Mouse (Mus musculus) left cerebral cortex, adult 11 months (tissue): ENCODE results near the gene Rffl.

ENCODE experiments used
- DNase-seq: peaks from one replicate; pipeline ENCODE4 v3.0.0; 2022; ENCODE audit warnings: low spot score

Rffl gene

GRCm38 (mm10) chr11:82871031-82871446 is at the start of gene Rffl:
Rffl (minus strand) TSS chr11:82871210.
- peak; percentile 89 for DNase-seq

DNA sequence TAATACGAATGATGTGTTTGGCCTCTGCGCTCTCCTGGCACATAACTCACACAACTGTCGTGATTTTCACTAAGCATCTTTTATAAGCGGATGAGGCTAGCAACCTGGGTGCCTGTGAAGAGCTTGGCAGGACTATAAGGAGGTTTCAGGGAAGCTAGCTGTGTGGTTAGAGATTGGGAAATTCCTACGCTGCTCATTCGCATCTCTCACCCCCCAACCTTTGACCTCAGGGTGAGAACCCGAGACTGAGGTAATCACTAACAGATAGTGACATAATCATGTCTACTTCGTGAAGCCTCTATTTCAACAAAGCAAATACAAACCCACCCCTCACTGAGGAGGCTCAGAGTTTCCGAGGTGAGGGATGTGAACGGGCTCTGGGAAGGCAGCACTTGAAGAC is 49.8 kb upstream of the Rffl start:
- no peak for DNase-seq

DNA sequence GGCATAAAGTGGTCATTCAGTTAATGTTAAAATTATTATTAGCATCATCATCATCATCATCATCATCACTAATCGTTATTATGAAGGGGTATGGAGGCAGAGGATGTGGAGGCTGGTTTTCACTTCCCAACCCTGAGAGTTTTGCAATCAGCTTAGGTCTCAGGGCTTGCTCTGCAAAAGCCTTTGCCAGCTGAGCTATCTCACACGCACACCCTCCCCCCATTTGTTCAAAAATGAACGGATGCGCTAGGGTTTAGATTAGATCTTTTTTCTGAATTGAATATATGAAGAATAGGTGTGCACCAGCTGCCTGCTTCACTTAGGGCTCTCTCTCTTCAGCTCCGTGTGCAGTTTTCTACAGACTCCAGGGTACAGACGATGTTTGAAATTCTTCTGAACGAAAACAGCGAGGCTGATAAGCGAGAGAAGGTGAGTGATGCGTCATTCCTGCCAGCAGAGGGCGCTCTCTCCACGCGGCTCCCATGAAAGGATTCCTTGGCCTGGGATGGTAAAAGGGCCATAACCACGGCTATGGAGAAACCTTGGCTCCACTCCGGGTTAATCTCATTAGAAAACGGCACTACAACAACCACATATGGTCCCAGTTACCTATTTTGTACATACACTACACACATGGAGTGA is 43.8 kb upstream of the Rffl start:
- peak; percentile 11 for DNase-seq

DNA sequence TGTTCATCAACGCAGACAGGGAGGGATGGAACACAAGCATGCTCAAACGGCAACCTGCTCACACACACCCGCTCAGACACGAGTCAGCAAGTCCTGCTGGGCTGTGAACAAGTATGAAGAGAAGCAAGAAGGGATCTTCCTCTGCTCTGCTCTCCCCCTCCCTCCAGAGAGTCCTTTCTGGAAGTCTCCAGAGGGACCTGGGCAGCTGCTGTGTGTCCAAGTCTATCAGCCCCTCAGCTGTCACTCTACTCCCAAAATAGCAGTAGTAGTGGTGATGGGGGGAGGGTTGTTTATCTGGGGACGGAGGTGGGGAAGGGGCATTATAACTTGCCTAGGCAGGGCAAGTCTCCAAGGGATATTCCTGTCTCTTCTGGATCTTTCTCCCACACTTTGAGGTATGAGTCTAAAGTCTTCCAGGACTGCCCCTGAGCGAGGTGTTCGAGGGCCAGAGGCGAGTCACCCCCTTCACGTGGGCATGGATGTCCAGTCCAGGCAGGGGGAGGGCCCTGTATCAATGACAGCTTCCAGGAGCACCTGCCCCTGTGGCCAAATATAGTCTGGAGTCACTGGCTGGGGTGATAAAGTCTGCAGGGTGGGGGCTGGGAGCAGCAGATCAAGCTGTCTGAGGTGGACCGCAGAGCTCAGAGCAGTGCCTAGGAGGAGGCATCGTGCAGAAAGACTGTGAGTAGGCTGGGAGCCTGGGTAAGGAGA is 39.8 kb upstream of the Rffl start:
- no peak for DNase-seq

DNA sequence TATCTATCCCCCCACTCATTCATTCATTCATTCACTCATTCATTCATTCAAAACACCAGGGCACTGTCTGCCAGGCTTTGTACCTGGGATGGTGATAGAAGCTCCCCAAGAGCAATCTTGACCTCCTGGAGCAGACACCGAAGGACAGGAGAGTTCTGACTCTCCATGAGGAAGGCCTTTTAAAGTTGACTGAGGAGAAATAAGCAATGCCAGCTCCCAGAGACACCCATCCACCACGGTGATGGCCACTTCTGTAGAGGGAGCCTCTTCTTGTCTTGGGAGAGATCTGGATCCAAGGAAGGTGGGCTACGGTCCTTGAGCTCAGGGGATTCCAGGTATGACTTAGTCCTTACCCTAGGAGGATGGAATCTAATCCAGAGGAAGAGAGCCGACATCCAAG is 39.2 kb upstream of the Rffl start, which contains the start of gene Unc45b:
Gene Unc45b (plus strand): TSS at position 301 of the 400 bp plus-strand sequence.
- DNase-seq = no peak

DNA sequence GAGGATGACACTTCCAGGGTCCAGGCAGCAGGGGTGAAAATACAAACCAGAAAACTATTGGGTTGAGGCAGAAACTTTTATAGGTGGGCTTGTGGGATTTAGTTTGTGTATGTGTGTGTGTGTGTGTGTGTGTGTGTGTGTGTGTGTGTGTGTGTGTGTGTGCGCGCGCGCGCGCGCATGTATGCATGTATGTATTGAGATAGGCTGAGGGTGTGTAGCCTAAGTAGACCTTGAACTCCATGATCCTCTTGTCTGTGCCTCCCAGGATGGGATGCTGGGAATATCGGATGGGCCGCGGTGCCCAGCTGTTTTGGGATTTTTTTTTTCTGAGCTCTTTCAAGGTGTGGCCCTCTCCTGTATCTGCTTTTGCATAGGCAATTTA is 37.6 kb upstream of the Rffl start:
- no peak for DNase-seq

GRCm38 (mm10) chr11:82907651-82908607 is 36.9 kb upstream of the Rffl start, which contains the start of gene Nle1:
Nle1 (minus strand) TSS chr11:82908411.
- DNase-seq = peak; percentile 78

DNA sequence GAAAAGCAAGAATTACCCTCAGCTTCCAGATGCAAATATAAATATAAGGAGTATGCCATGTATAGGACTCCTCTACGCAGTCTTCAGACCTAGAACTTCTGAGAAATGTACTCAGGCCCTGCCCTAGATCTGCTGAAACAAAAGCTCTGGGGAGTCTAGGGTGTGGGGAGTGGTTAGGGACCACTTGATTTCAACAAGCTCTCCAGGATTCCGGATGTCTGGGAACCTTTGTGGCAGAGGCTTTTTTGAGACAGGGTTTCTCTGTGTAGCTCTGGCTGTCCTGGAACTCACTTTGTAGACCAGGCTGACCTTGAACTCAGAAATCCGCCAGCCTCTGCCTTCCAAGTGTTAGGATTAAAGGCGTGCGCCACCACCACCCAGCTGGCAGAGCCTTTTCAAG is 34.8 kb upstream of the Rffl start:
- no peak for DNase-seq

GRCm38 (mm10) chr11:82904952-82905351 is 33.9 kb upstream of the Rffl start:
- DNase-seq = no peak

DNA sequence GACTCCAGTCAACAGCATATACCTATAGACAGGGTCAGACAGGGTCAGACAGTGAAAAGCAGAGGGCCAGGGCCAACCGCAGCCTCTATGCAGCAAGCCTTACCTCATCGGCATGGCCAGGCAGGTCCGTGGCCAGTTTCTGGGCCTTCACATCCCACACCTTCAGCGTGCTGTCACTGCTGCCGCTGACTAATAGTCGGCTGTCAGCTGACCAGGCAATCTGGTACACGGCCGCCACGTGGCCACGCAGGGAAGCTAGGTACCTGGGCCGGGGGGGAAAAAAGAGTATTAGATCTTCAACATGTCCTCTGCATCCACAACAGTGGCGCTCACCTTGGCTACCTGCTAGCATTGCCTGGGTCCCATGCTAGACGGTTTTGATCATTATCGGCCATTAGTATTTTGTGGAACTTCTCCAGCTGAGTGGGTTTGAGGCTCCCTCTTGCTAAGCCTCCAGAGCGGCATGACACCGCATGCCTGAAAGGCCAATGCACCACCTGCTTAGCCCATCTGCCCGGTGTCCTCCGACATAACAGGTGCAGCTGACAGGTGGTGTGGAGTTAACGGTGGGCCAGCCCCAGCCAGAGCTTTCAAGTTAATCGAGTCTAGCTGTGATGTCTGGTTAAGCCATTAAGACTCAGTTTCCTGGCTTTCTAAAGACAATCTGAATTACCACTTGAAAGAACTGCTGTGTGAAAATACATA is 30.7 kb upstream of the Rffl start:
- no peak for DNase-seq

DNA sequence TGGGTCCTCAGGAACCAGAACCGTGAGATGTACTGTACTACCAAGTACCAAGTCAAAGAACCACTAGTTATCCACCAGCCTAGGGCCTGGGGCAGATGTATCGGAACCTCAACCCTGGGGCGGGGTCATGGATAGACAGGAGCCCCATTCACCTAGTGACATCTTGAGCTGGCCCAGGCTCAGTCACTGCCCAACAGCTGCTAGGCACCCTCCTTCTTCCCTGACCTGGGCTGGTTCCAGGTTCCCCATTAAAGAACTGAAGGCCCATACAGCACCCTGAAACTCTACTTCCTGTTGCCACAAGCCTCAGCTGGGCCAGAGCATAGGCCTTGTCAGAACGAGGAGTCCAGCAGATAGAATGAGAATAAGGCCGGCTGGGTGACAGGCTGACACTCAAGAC is 28.7 kb upstream of the Rffl start:
- no peak for DNase-seq

- no peak for DNase-seq
Observed at GRCm38 (mm10) chr11:82897478-82897877, 26.5 kb upstream of the Rffl start.

- DNase-seq = no peak
Observed at GRCm38 (mm10) chr11:82891936-82892335, 20.9 kb upstream of the Rffl start, which contains the start of gene Fndc8. Fndc8 (plus strand) TSS chr11:82892124.

GRCm38 (mm10) chr11:82890342-82890762 is 19.3 kb upstream of the Rffl start, which contains the start of gene Rad51d:
Rad51d (minus strand) TSS chr11:82890614.
- peak; percentile 87 for DNase-seq

DNA sequence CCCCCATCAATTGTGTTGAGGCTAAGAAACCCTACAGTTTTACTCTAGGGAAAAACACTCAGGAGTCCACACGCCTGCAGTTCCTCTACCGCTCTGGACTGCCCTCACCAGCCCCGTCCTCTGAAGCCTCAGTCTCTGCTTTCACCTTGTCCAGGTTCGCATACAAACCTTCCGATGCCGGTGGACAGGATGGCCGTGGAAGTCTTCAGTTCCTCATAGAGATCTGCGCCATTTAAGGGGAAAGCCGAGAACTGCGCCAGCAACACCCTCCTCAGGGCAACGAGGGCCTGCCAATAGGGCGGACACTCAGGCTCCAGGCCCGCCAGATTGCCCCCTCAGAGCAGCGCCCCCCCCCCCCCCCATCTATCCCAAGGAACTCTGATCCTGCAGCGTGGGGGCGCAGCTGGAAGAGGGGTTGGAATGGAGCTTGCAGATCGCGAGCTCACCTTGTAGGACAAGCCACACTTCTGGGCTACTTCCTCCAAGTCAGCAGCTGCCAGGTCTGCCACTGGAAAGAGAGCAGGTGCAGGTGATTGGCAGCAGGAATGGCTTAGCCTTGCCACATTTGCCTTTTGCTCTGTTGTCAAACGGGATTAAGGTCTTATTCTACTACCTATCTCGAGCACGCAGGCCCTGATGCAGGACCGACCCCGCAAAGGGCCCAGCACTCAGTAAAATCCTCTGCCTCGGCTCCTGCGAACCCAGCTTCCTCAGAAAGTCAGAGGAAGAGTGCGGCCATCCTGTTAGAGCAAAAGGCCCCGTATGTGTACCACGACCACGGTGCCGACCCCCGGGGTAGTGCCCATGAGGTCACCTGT is 18.7 kb upstream of the Rffl start:
- DNase-seq = no peak

DNA sequence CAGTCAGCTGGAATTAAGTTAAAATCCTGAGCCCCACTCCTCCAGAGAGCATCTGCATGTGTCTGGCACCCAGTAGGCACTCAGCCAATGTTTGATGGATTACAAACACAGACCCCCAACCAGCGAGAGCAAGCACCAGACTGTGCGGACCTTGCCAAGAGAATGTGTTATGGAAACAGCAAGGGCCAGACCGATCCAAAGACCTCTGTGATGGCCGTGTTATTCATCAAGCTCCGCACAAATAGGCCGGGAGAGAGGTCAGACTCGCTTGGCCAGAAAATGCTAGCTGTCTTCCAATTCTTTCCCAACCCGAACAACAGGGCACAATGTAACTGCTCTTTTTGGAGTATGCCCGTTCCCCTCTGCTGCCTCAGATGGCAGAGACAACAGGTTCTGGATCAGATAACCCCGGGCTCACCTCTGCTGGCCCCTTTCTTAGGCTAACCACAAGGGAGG is 17.5 kb upstream of the Rffl start:
- no peak for DNase-seq

DNA sequence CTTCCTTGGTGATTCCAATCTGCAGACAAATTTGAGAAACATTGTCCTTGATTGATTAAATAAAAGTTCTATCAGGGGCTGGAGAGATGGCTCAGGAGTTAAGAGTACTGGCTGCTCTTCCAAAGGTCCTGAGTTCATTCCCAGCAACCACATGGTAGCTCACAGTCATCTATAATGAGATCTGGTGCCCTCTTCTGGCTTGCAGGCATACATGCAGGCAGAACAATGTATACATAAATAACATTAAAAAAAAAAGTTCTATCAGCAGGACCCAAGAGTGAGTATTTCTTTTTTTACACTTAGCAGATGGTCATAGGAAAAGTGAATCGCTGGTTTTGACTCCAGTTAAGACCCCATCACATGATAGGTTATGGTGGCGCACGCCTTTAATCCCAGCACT is 15.5 kb upstream of the Rffl start:
- DNase-seq = no peak

GRCm38 (mm10) chr11:82883180-82883579 is 12.2 kb upstream of the Rffl start:
- DNase-seq = no peak

GRCm38 (mm10) chr11:82877726-82878344 is 6.8 kb upstream of the Rffl start:
- no peak for DNase-seq

DNA sequence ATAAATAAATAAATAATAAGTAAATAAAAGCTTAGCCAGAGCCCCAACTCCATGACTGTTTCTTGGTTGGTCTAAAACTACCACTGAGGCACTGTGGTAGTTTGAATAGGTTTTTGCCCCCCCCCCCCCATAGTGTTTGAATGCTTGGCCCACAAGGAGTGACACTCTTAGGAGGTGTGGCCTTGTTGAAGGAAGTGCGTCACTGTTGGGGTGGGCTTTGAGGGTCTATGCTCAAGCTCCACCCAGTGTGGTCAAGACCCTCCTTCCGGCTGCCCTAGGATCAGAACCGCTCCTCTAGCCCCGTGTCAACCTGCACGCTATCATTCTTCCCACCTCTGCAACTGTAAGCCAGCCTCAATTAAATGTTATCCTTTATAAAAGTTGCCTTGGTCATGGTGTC is 4.6 kb upstream of the Rffl start:
- no peak for DNase-seq
